Mouse (Mus musculus) granulocyte monocyte progenitor cell, adult 5-6 weeks (primary cell): Measurements from ENCODE around the gene Bace1. TPM values are rescaled to one million over a fixed set of nuclear protein-coding genes. Genes with fewer than 3 reads are reported as not detected.

Experiments
- ATAC-seq: replicated peaks from 2 replicates; pipeline ENCODE4 v1.8.0; 2016; ENCODE audit warnings: mild to moderate bottlenecking, moderate TSS enrichment, inconsistent platforms; ENCODE audit not compliant: poor library complexity, severe bottlenecking
- total RNA-seq, 2 experiments: library from RNA; stranded (forward) in 1 of 2; stranded (reverse) in 1 of 2; fragments of 200-712, 200-1000 nt in 1 of 2; fragments of >200 nt in 1 of 2; fragmentation: Nextera tagmentation in 1 of 2; gene quantifications; 2 replicates each; pipeline ENCODE4 v1.2.3; 2014 to 2017

Gene Bace1
- 44.3 and 77.0 TPM in 2 replicates for total RNA-seq (2014; fragmentation: Nextera tagmentation)
- total RNA-seq (2017) = 48.5 and 62.9 TPM in 2 replicates

DNA sequence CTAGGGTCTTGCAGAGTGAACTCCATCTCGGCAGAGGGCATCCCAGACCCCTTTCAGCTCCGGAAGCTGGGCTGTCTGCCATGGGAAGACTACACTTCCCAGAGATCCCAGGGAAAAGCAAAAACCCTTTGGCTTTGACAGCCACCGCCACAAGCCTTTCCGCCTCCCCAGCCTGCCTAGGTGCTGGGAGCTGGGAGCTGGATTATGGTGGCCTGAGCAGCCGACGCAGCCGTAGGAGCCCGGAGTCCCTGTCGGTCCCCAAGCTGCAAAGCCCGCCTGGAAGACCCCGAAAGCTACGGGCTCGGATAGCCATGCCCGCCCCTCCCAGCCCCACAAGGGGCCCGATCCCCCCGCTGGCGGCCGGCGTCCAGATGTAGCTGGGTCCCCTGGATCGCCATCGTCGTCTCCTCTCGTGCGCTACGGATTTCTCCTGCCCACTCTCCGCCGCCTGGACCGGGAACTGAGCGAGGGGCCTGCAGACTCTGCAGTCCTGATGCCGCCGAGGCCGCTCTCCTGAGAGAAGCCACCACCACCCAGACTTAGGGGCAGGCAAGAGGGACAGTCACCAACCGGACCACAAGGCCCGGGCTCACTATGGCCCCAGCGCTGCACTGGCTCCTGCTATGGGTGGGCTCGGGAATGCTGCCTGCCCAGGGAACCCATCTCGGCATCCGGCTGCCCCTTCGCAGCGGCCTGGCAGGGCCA is at the start of gene Bace1:
Gene Bace1, plus strand, starts transcription at position 147 of the 705 bp plus-strand sequence.
- ATAC-seq = peak; percentile 11

DNA sequence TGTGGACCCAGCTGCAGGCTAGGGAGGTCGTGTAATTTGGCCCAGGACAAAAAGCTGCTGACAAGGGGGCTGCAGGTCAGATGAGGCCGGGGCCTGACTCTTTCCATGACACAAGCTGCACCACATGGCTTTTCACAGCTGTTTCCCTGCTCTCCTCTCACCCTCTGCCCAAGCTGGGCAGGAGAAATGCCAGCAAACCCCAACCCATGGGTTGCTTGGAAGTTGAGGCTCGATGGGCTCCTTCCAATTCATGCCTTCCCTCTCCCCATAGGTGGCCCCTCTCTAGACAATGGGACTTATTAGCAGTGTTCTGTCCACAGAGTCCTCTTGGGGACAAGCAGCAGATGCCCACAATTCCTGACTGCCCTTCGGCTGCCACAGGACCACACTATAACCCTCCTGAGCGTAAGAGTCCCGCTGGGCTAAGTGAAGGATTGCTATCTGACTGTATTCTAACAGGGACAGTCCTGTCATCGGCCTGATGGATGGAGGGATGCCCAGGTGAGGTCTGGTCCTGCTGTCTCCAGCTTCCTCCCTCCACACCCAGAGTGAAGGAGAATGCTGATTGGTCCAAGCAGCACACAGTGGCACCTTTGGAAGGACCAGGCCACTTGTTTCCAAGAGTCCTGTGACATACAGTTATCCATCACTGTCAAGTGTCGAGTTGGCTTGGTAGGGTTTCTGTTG is 46.8 kb upstream of the Bace1 start:
- ATAC-seq = no peak

DNA sequence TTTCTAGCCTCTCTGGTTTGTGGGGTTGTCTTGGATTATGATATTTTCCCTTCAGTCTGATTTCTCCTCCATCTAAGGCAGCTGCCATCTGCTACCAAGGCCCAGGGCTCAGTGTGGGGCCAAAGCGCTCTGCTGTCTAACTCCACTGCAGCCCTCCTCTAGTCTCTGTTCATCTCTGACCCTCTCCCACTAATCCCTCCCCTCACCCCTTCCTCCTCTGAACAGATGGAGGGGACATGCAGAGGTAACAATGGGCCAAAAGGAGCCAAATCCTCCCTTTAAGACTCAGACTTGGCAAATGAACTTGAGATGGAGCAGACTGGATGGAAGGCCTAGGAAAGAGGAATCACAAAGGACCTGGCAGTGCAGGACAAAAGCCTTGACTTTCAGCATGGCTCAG is 46.1 kb upstream of the Bace1 start:
- no peak for ATAC-seq

DNA sequence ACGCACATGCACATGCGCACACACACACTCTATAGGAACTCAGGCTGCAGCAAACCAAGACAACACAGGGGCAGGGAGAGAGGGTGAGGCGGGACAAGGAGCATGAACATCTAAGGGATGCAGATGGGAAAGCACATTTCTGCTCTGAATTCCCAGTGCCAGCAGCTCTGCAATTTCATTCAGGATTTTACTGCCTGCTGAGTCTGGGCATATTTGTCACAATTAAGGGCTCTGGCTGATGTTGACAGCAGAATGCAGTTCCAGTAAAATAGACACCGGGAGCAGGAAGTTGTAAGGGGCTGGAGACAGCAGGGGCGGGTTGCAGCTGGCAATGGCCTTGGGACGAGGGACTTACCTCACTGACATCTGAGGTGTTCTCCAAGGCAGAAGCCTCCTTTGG is 44.7 kb upstream of the Bace1 start:
- ATAC-seq = no peak

DNA sequence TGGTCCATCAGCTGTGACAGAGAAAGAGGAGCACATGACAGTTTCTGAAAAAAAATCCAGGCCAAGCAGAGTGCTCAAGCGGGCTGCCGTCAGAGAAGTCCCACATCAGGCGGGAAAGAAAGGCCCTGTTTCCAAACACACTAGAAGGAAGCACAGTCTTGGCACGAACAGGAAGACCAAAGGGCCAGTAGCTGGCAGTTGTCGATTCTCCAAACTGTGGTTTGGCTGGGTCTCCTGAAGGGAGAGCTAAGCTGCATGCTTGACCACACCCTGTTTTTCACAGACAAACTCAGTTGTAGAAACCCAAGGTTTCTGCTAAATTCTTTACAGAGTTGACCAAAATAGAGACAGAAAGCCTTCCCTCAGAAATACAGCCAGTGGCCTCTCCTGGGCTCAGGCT is 42.7 kb upstream of the Bace1 start:
- ATAC-seq = no peak

- ATAC-seq = no peak
These were observed 41.1 kb upstream of the Bace1 start for GRCm38 (mm10) chr9:45797271-45797670.

- no peak for ATAC-seq
These were observed 39.8 kb upstream of the Bace1 start for GRCm38 (mm10) chr9:45798467-45799164.

DNA sequence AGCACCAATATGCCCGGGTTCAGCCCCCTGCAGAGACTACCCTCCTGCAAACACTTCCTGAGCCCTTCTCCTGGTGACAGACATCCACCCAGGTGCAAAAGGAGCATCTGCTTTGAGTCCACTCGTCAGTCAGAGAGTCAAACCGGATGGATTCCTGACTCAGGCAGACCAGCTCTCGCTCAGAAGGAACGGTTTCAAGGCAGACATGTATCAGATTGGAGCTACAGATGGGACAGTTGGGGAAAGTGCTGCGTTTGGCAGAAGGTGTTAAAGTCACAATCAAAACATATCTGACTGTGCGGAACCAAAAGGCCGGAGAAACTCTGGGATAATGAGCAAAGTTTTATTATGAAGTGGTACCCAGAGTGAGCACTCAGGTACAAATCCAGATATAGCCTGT is 39.0 kb upstream of the Bace1 start:
- no peak for ATAC-seq

DNA sequence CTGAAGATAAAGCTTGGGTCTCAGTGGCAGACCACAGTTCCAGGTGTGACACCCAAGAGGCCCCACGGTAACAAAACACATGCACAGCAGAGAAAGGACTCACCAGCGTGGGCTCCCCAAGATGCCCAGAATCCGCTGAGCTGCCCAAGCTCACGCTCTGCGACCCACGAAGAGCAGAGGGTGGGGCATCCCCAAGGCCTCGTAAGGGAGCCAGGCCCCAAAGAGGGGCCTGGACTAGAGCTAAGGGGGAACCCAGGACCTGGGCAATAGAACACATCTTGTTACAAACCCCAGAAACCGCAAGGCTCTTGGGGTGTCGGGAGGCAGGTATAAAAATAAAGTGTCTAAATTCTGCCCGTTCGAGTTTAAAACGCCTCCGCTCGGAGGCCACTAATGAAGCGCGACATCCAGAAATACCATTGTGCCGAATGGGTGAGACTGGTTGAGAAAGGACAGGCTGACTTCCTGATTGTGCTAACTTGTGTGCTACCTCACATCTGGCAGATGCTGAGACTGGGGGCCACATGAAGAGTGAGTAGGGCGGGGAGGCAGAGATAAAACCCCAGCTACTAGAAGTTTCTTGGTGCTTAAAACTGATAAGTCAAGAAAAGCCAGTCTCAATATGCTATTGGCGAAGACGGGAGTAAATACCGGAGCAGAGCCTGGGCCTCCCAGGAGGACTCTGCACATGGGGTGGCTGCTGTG is 35.2 kb upstream of the Bace1 start:
- ATAC-seq = no peak

GRCm38 (mm10) chr9:45806847-45807246 is 31.5 kb upstream of the Bace1 start:
- no peak for ATAC-seq

DNA sequence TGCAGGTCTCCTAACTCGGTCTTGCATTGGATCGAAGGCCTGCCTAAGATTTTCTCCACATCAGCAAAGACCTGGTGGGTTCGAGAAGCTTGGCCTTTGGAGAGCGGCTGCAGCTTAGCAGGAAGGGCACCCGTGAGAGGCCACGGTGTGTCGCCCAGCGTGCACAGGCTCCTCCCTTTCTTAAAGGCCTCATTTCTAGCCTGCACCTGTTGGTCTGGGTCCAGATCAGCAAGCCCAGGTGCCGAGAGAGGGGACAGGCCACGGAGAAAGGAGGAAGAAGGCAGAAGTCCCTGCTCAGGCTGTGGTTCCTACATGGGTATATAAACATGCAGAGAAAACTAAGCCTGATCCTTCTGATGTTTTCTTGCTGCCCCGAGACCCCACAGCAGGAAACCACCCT is 31.0 kb upstream of the Bace1 start:
- no peak for ATAC-seq

- ATAC-seq = no peak
These were observed 30.6 kb upstream of the Bace1 start for GRCm38 (mm10) chr9:45807761-45808160.

GRCm38 (mm10) chr9:45811946-45812345 is 26.4 kb upstream of the Bace1 start:
- ATAC-seq = no peak

- no peak for ATAC-seq
These were observed 23.3 kb upstream of the Bace1 start for GRCm38 (mm10) chr9:45815113-45815512.

DNA sequence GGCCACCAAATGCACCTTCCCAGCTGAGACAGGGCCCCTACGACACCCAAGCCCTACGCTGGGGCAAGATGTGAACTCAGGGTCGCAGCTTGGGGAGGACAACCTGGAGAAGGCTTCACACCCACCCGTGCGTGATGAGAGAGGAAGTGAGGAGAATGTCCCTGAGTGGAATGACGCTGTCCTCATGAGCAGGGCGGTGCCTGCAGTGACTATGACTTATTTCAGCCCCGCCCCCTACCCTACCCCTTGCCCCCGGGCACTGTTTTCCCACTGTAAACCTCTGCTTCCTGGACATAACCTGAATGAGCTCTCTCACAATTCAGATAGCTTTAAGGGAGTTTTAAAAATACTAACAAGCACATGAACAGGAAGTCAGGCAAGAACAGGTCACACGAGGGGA is 22.9 kb upstream of the Bace1 start:
- ATAC-seq = peak; percentile 71

GRCm38 (mm10) chr9:45818406-45819011 is 19.9 kb upstream of the Bace1 start:
- peak; percentile 50 for ATAC-seq

GRCm38 (mm10) chr9:45827663-45828290 is 10.6 kb upstream of the Bace1 start:
- ATAC-seq = peak; percentile 13; the same call in 1 of the 2 replicates

- ATAC-seq = peak; percentile 96
These were observed 10.0 kb upstream of the Bace1 start, which contains the start of gene Cep164 for GRCm38 (mm10) chr9:45828291-45828963. Cep164 (minus strand) TSS chr9:45828691.

DNA sequence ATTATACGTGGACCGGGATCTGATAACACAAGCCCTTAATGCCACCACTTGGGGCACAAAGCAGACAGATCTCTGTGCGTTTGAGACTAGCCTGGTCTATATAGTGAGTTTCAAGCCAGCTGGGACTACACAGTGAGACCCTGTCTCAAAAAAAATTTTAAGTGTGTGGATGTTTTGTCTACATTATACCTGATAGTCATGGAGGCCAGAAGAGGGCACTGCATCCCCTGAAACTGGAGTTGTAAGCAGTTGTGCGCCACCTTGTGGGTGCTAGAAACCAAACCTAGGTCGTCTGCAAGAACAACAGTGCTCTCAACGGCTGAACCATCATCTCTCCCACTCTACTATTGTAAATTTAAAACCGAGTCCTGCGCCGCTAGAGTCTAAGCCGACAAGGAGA is 9.3 kb upstream of the Bace1 start:
- ATAC-seq = peak; percentile 25
